Mouse (Mus musculus): Measurements from ENCODE around the gene Ffar2. TPM values are rescaled to one million over a fixed set of nuclear protein-coding genes. Genes with fewer than 3 reads are reported as not detected.

Gene Ffar2
- polyA plus RNA-seq (2016; fragmentation: Nextera tagmentation; extraction: Ambion mirVana) = not detected in 2 replicates

DNA sequence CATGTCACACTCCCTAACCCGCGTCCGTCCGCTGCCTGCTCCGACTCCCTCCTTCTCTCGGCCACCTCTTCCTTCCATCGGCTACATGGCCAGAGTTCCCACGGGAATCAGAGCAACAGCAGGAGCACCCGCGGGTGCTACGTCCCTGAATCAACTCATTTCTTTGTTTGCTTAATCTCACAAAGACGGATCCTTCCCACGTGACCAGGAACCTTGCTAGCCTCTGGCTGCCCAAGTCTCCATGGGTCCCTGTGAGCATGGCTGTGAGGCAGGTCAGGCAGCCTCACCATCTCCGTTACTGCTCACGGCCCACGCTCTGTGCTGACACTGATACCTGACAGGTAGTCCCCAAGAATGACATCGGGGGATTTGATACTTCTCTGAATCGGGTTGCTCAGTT, at the start of gene Ffar2:
Ffar2 (minus strand) TSS at position 101 of the 400 bp plus-strand sequence.
- Histone ChIP-seq H3K4me2 (no peak within 1 kb of the TSS), H3K27ac (no peak within 1 kb of the TSS), H3K36me3 (replicated peaks) (no peaks in the 10 kb centered on the region), H3K9me3 (no peaks in the 10 kb centered on the region), H3K4me3 (replicated peaks) (no peak within 1 kb of the TSS), H3K4me1 (no peaks in the 10 kb centered on the region), H3K27me3 (no peaks in the 10 kb centered on the region), H3K9ac (no peak within 1 kb of the TSS)
- 88% methylated on average over 18 of the region's 18 CpGs for WGBS
- ATAC-seq (ENCODE audit: low FRiP score) = no peak

GRCm38 (mm10) chr7:30873083-30873482, 49.5 kb upstream of the Ffar2 start:
- WGBS = 23% methylated on average over 15 of the region's 15 CpGs
- no peak for ATAC-seq (ENCODE audit: low FRiP score)

GRCm38 (mm10) chr7:30863386-30863785, 39.8 kb upstream of the Ffar2 start:
- Histone ChIP-seq H3K27ac (no peak overlapping the region), H3K4me2 (no peak overlapping the region), H3K4me3 (replicated peaks) (no peak overlapping the region), H3K9me3 (no peaks in the 10 kb centered on the region), H3K9ac (no peak overlapping the region), H3K36me3 (replicated peaks) (no peaks in the 10 kb centered on the region), H3K4me1 (0 out of 2 replicates have a peak, but pooled peaks cover 4% of the 10 kb centered on the region), H3K27me3 (0 out of 2 replicates have a peak, but pooled peaks cover 5% of the 10 kb centered on the region)
- no peak for ATAC-seq (ENCODE audit: low FRiP score)
- 69% methylated on average over 8 of the region's 8 CpGs for WGBS

More at GRCm38 (mm10) chr7:30873083-30873482, 49.5 kb upstream of the Ffar2 start:
- Histone ChIP-seq H3K27me3 (0 out of 2 replicates have a peak, but pooled peaks cover 10% of the 10 kb centered on the region), H3K4me1 (no peaks in the 10 kb centered on the region), H3K9ac (no peak overlapping the region), H3K27ac (no peak overlapping the region), H3K36me3 (replicated peaks) (no peaks in the 10 kb centered on the region), H3K9me3 (no peaks in the 10 kb centered on the region), H3K4me2 (peak overlapping the region; percentile 17; the same call in 1 of the 2 replicates), H3K4me3 (replicated peaks) (no peak overlapping the region)

DNA sequence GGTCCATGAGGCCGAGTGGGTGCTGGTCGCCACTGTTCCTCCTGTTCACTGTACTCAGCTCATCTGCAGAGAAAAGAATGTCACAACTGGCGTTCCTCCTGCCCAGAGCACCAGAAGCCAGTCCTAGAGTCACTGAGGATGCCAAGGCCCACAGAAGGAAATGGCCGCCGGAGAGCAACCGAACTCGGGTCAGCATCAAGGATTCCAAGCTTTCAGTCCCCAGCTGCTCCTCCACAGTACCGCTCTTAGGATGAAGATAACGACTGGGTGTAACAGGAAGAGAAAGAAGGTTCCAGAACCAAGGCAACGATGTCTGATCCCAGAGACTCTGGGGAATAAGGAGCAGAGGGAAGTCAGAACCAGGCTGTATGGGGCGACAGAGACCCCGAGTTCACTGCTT, 37.9 kb upstream of the Ffar2 start, which contains the start of gene Ffar1:
Ffar1 (minus strand) TSS at position 101 of the 400 bp plus-strand sequence.
- WGBS = 86% methylated on average over 12 of the region's 12 CpGs
- Histone ChIP-seq H3K4me3 (replicated peaks) (no peak within 1 kb of the TSS), H3K36me3 (replicated peaks) (no peaks in the 10 kb centered on the region), H3K4me1 (0 out of 2 replicates have a peak, but pooled peaks cover 4% of the 10 kb centered on the region), H3K27ac (no peak within 1 kb of the TSS), H3K9me3 (no peaks in the 10 kb centered on the region), H3K27me3 (0 out of 2 replicates have a peak, but pooled peaks cover 10% of the 10 kb centered on the region), H3K9ac (no peak within 1 kb of the TSS), H3K4me2 (no peak within 1 kb of the TSS)
- no peak for ATAC-seq (ENCODE audit: low FRiP score)

GRCm38 (mm10) chr7:30859635-30860402, 36.2 kb upstream of the Ffar2 start:
- 15% methylated on average over 16 of the region's 16 CpGs for WGBS
- Histone ChIP-seq H3K27ac (no peak overlapping the region), H3K9me3 (no peaks in the 10 kb centered on the region), H3K36me3 (replicated peaks) (no peaks in the 10 kb centered on the region), H3K27me3 (0 out of 2 replicates have a peak, but pooled peaks cover 11% of the 10 kb centered on the region), H3K4me1 (0 out of 2 replicates have a peak, but pooled peaks cover 4% of the 10 kb centered on the region), H3K4me3 (replicated peaks) (peak overlapping the region; percentile 28), H3K4me2 (peak overlapping the region; percentile 49), H3K9ac (no peak overlapping the region)
- peak; percentile 72 for ATAC-seq (ENCODE audit: low FRiP score)

GRCm38 (mm10) chr7:30859290-30859634, 35.7 kb upstream of the Ffar2 start:
- peak; percentile 44; the same call in 1 of the 2 replicates for ATAC-seq (ENCODE audit: low FRiP score)

GRCm38 (mm10) chr7:30857746-30858145, 34.2 kb upstream of the Ffar2 start:
- Histone ChIP-seq H3K36me3 (replicated peaks) (no peaks in the 10 kb centered on the region), H3K4me3 (replicated peaks) (no peak overlapping the region), H3K27me3 (peaks cover 11% of the 10 kb centered on the region; the same call in 1 of the 2 replicates), H3K27ac (no peak overlapping the region), H3K9ac (no peak overlapping the region), H3K9me3 (no peaks in the 10 kb centered on the region), H3K4me2 (no peak overlapping the region), H3K4me1 (0 out of 2 replicates have a peak, but pooled peaks cover 4% of the 10 kb centered on the region)
- ATAC-seq (ENCODE audit: low FRiP score) = no peak
- WGBS = 64% methylated on average over 1 of the region's 1 CpGs

More at GRCm38 (mm10) chr7:30859290-30859634, 35.7 kb upstream of the Ffar2 start:
- Histone ChIP-seq H3K9ac (no peak overlapping the region), H3K27ac (no peak overlapping the region), H3K9me3 (no peaks in the 10 kb centered on the region), H3K4me1 (0 out of 2 replicates have a peak, but pooled peaks cover 4% of the 10 kb centered on the region), H3K27me3 (peaks cover 11% of the 10 kb centered on the region; the same call in 1 of the 2 replicates), H3K36me3 (replicated peaks) (no peaks in the 10 kb centered on the region), H3K4me2 (peak overlapping the region; percentile 49; the same call in 1 of the 2 replicates), H3K4me3 (replicated peaks) (no peak overlapping the region)

DNA sequence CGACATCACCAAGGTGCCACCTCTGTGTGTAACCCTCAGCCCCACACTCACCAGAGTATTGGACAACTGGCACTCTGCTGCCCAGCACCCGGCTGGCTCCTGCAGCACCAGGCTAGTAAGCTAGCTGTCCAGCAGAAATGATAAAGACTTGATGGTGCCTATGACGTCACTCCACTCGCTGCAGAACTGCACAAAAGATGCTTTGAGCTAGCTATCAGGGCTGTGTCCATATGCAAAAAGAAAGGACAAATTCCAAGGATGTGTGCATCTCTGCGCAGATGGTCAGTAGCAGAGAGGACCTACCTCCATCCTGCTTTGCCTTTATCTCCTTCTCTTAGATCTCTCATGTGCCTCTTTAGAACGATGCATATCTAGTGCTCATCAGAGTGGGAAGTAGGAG, 32.5 kb upstream of the Ffar2 start, which contains the start of gene Ffar3:
Ffar3 (minus strand) TSS at position 101 of the 400 bp plus-strand sequence.
- ATAC-seq (ENCODE audit: low FRiP score) = no peak
- WGBS = 84% methylated on average over 6 of the region's 6 CpGs
- H3K9me3 ChIP-seq = no peaks in the 10 kb centered on the region

DNA sequence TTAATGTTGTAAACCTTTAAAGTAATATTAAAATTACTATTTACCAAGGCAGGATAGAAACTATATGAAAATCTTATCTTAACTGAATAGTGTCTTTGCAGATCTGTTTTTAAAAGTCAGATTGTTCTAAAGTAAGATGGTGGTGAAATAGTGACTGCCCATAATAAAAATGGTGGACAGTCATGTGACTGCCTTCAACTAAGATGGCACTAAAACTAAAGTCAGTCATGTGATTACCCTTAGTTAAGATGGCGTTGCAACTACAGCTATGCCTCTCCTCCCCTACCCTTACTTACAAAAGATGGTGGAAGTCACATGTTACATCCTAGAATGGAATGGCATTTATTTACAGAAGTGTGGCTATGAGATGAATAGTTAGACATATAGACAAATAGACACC, 27.8 kb upstream of the Ffar2 start:
- H3K36me3 ChIP-seq (replicated peaks) = no peaks in the 10 kb centered on the region
- WGBS = 74% methylated on average over 1 of the region's 1 CpGs
- H3K27ac ChIP-seq = no peak overlapping the region

More for the DNA sequence above, 32.5 kb upstream of the Ffar2 start, which contains the start of gene Ffar3:
- no peaks in the 10 kb centered on the region for H3K36me3 ChIP-seq (replicated peaks)
- no peak within 1 kb of the TSS for H3K4me2 ChIP-seq
- 0 out of 2 replicates have a peak, but pooled peaks cover 4% of the 10 kb centered on the region for H3K4me1 ChIP-seq
- no peak within 1 kb of the TSS for H3K9ac ChIP-seq
- H3K27ac ChIP-seq = no peak within 1 kb of the TSS
- H3K27me3 ChIP-seq = peaks cover 6% of the 10 kb centered on the region; the same call in 1 of the 2 replicates
- H3K4me3 ChIP-seq (replicated peaks) = no peak within 1 kb of the TSS

GRCm38 (mm10) chr7:30847934-30848333, 24.4 kb upstream of the Ffar2 start:
- 83% methylated on average over 6 of the region's 6 CpGs for WGBS
- H3K9me3 ChIP-seq = no peaks in the 10 kb centered on the region
- no peak for ATAC-seq (ENCODE audit: low FRiP score)
- H3K36me3 ChIP-seq (replicated peaks) = no peaks in the 10 kb centered on the region
- no peak overlapping the region for H3K27ac ChIP-seq
- no peaks in the 10 kb centered on the region for H3K27me3 ChIP-seq
- no peak overlapping the region for H3K9ac ChIP-seq
- H3K4me1 ChIP-seq = 0 out of 2 replicates have a peak, but pooled peaks cover 4% of the 10 kb centered on the region
- no peak overlapping the region for H3K4me3 ChIP-seq (replicated peaks)
- no peak overlapping the region for H3K4me2 ChIP-seq

More for the DNA sequence above, 27.8 kb upstream of the Ffar2 start:
- peaks cover under 1% of the 10 kb centered on the region; the same call in 1 of the 2 replicates for H3K27me3 ChIP-seq
- ATAC-seq (ENCODE audit: low FRiP score) = no peak
- no peak overlapping the region for H3K4me3 ChIP-seq (replicated peaks)
- no peak overlapping the region for H3K9ac ChIP-seq
- H3K4me1 ChIP-seq = no peaks in the 10 kb centered on the region
- H3K4me2 ChIP-seq = no peak overlapping the region
- no peaks in the 10 kb centered on the region for H3K9me3 ChIP-seq

GRCm38 (mm10) chr7:30847386-30847785, 23.8 kb upstream of the Ffar2 start:
- Histone ChIP-seq H3K9ac (no peak overlapping the region), H3K9me3 (no peaks in the 10 kb centered on the region), H3K27ac (no peak overlapping the region), H3K4me2 (no peak overlapping the region), H3K4me1 (0 out of 2 replicates have a peak, but pooled peaks cover 4% of the 10 kb centered on the region), H3K4me3 (replicated peaks) (no peak overlapping the region), H3K36me3 (replicated peaks) (no peaks in the 10 kb centered on the region), H3K27me3 (no peaks in the 10 kb centered on the region)
- no peak for ATAC-seq (ENCODE audit: low FRiP score)
- WGBS = 81% methylated on average over 5 of the region's 5 CpGs

DNA sequence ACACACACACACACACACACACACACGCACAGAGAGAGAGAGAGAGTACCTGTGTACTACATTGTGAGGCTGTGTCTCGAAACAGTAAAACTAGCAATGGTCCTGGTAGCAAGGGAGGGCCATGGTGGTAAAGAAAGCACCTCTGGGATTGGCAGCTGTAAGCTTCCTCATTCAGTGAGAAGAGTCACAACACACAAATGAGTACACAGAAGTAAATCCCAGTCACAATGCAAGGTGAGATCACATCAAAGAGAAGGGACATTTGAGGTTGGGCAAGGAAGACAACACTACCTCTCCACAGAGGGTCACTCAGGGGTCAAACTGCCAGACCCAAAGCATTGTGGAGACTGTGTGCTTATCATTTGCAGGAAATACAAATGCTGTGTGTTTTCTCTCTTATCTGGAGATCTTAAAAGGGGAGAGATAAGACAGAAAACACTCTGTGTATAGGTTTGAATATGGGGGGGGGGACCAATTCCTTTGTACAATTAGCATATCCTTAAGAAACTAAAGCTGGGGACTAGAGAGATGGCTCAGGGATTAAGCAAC, 23.0 kb upstream of the Ffar2 start:
- no peaks in the 10 kb centered on the region for H3K27me3 ChIP-seq
- H3K9me3 ChIP-seq = no peaks in the 10 kb centered on the region
- H3K4me1 ChIP-seq = 0 out of 2 replicates have a peak, but pooled peaks cover 4% of the 10 kb centered on the region
- H3K27ac ChIP-seq = no peak overlapping the region
- H3K9ac ChIP-seq = no peak overlapping the region
- H3K4me3 ChIP-seq (replicated peaks) = no peak overlapping the region
- no peaks in the 10 kb centered on the region for H3K36me3 ChIP-seq (replicated peaks)
- ATAC-seq (ENCODE audit: low FRiP score) = no peak
- 82% methylated on average over 2 of the region's 2 CpGs for WGBS
- H3K4me2 ChIP-seq = no peak overlapping the region
